Mouse (Mus musculus) olfactory bulb, adult 2 months (tissue): Measurements from ENCODE around the gene Fgfr2.

Source experiments
- CTCF ChIP-seq: fragments of 200-500 bp; IDR thresholded peaks from 2 replicates; pipeline ENCODE4 v1.5.1; 2012; ENCODE audit warnings: low read depth, mild to moderate bottlenecking, low read length, moderate library complexity; ENCODE audit not compliant: insufficient read depth
- POLR2A ChIP-seq: fragments of 200-500 bp; IDR thresholded peaks from 2 replicates; pipeline ENCODE4 v1.6.1; 2012; ENCODE audit warnings: mild to moderate bottlenecking, low read depth, low read length, moderate library complexity; ENCODE audit not compliant: insufficient read depth

DNA sequence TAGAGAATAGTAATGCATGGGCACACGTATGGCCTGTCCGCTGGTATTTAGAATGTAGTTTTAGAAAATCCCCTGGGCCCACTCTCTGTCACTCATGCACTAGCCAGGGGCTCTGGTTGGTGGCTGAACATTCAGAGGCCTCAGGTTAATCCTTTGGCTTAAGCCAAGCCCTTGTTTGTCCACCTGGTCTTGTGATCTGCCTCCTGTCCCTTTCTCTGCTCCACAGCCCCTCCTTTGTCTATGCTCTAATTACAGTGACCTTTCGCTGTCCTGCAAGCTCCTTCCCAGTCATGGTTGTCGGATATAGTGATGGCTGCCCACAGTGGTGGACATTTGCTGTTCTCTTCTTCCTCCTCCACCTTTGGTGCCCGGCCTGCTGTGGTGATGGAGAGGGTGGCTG is 2460.9 kb downstream of the Fgfr2 start:
- TF ChIP-seq POLR2A (no peak), CTCF (no peak)
